Mouse (Mus musculus) bone marrow, adult 2 months (tissue): ENCODE measurements at regions not wholly inside any gene's neighbourhood (a gene's known extent, or its start where the extent isn't known, plus 50 kb on each side); places are given as distances from the start of the nearest gene placed in this dataset.

Experiments used
- CTCF ChIP-seq: fragments of 200-500 bp; IDR thresholded peaks from 2 replicates; pipeline ENCODE4 v1.5.1; 2011; ENCODE audit warnings: low read length, control low read depth; ENCODE audit not compliant: control insufficient read depth, insufficient read depth
- POLR2A ChIP-seq: fragments of 200-500 bp; IDR thresholded peaks from 2 replicates; pipeline ENCODE4 v1.6.1; 2011; ENCODE audit warnings: low read depth, mild to moderate bottlenecking, control low read depth, low read length, borderline replicate concordance; ENCODE audit not compliant: control insufficient read depth

- TF ChIP-seq CTCF: no peak
- TF ChIP-seq POLR2A: no peak
These were observed 135.8 kb upstream of the Grik3 start for GRCm38 (mm10) chr4:125354742-125355141.
